Mouse (Mus musculus) hindbrain, embryonic 11.5 days (tissue): ENCODE measurements around the gene Mmrn1. TPM values are rescaled to one million over a fixed set of nuclear protein-coding genes. Genes with fewer than 3 reads are reported as not detected.

Source experiments
- ATAC-seq: fragments of 200-750 bp; cut with Nextera tagmentation; 2 replicates; pipeline ENCODE4 v1.8.0; 2017; ENCODE audit warnings: mild to moderate bottlenecking, moderate TSS enrichment, moderate library complexity; ENCODE audit not compliant: low FRiP score
- DNase-seq: peaks from one replicate; pipeline ENCODE4 v3.0.0-alpha.2; 2015; ENCODE audit warnings: low spot score
- H3K27ac ChIP-seq: fragments of 300-500 bp; sonication (generic); 2 replicates; pipeline ENCODE4 v1.5.1; 2014; ENCODE audit warnings: mild to moderate bottlenecking, low read depth, low read length
- H3K27me3 ChIP-seq: fragments of 300-500 bp; sonication (generic); 2 replicates; pipeline ENCODE4 v1.6.1; 2014; ENCODE audit warnings: mild to moderate bottlenecking, low read length, moderate library complexity, mixed read lengths; ENCODE audit not compliant: control insufficient read depth, insufficient read depth
- H3K36me3 ChIP-seq: fragments of 300-500 bp; sonication (generic); 2 replicates; pipeline ENCODE4 v1.6.1; 2014; ENCODE audit warnings: mild to moderate bottlenecking, low read length, moderate library complexity, mixed read lengths; ENCODE audit not compliant: control insufficient read depth, insufficient read depth
- H3K4me1 ChIP-seq: fragments of 300-500 bp; sonication (generic); replicated peaks from 2 replicates; pipeline ENCODE4 v1.6.1; 2014; ENCODE audit warnings: low read length, mixed read lengths; ENCODE audit not compliant: control insufficient read depth, insufficient read depth
- H3K4me2 ChIP-seq: fragments of 300-500 bp; sonication (generic); replicated peaks from 2 replicates; pipeline ENCODE4 v1.6.1; 2014; ENCODE audit warnings: mild to moderate bottlenecking, low read depth, low read length
- H3K4me3 ChIP-seq: fragments of 300-500 bp; sonication (generic); 2 replicates; pipeline ENCODE4 v1.5.1; 2014; ENCODE audit warnings: low read depth, low read length
- H3K9ac ChIP-seq: fragments of 300-500 bp; sonication (generic); 2 replicates; pipeline ENCODE4 v1.6.1; 2014; ENCODE audit warnings: low read depth, low read length
- H3K9me3 ChIP-seq: fragments of 300-500 bp; sonication (generic); 2 replicates; pipeline ENCODE4 v1.6.1; 2016; ENCODE audit warnings: low read length; ENCODE audit not compliant: control insufficient read depth
- WGBS: fragments of 180-500 bp; shearing (Covaris S2); extraction: QIAGEN DNeasy Blood & Tissue Kit; methylation state at CpG from one replicate; pipeline ENCODE4 v1.1.7; 2014; 5-methylcytosine and 5-hydroxymethylcytosine counted together
- polyA plus RNA-seq: library from polyadenylated mRNA; unstranded; fragments of >200 nt; fragmentation: Nextera tagmentation; extraction: Ambion mirVana; gene quantifications from 2 replicates; pipeline ENCODE4 v1.2.1, GENCODE M21; 2014

Mmrn1 gene
- polyA plus RNA-seq, 1 experiment from 2014 or later = 6.2 TPM

- DNase-seq (peak; percentile 10), ATAC-seq (no peak)
- no peaks in the 10 kb centered on the region for H3K27me3 ChIP-seq
- no peaks in the 10 kb centered on the region for H3K9me3 ChIP-seq
- H3K36me3 ChIP-seq = no peaks in the 10 kb centered on the region
- no peak overlapping the region for H3K4me2 ChIP-seq
- H3K27ac ChIP-seq = no peak overlapping the region
- H3K9ac ChIP-seq = no peak overlapping the region
- 69% methylated on average over 6 of the region's 6 CpGs for WGBS
- no peak overlapping the region for H3K4me3 ChIP-seq
- 0 out of 2 replicates have a peak, but pooled peaks cover 3% of the 10 kb centered on the region for H3K4me1 ChIP-seq
These were observed 70.8 kb downstream of the Mmrn1 start for GRCm38 (mm10) chr6:60995596-60995995.

- WGBS = 75% methylated on average over 1 of the region's 1 CpGs
- Histone ChIP-seq H3K4me2 (no peak overlapping the region), H3K9ac (no peak overlapping the region), H3K27me3 (no peaks in the 10 kb centered on the region), H3K9me3 (no peaks in the 10 kb centered on the region), H3K27ac (no peak overlapping the region), H3K4me1 (0 out of 2 replicates have a peak, but pooled peaks cover 3% of the 10 kb centered on the region), H3K36me3 (no peaks in the 10 kb centered on the region), H3K4me3 (no peak overlapping the region)
- no peak for DNase-seq
- ATAC-seq = no peak
These were observed 71.6 kb downstream of the Mmrn1 start for GRCm38 (mm10) chr6:60996328-60996727.

GRCm38 (mm10) chr6:61001003-61001790 is 76.4 kb downstream of the Mmrn1 start:
- 83% methylated on average over 6 of the region's 6 CpGs for WGBS
- Histone ChIP-seq H3K9ac (no peak overlapping the region), H3K27me3 (no peaks in the 10 kb centered on the region), H3K36me3 (no peaks in the 10 kb centered on the region), H3K4me1 (no peaks in the 10 kb centered on the region), H3K27ac (no peak overlapping the region), H3K4me2 (no peak overlapping the region), H3K4me3 (no peak overlapping the region), H3K9me3 (no peaks in the 10 kb centered on the region)
- ATAC-seq (no peak), DNase-seq (no peak)

- H3K9me3 ChIP-seq = no peaks in the 10 kb centered on the region
- H3K36me3 ChIP-seq = no peaks in the 10 kb centered on the region
- DNase-seq = peak; percentile 12
- no peaks in the 10 kb centered on the region for H3K4me1 ChIP-seq
- H3K27ac ChIP-seq = no peak overlapping the region
- no peaks in the 10 kb centered on the region for H3K27me3 ChIP-seq
- 46% methylated on average over 3 of the region's 3 CpGs for WGBS
- H3K4me3 ChIP-seq = no peak overlapping the region
- H3K4me2 ChIP-seq = no peak overlapping the region
- ATAC-seq = 0 out of 2 replicates have a peak, but pooled peaks have one; percentile 40
- H3K9ac ChIP-seq = no peak overlapping the region
These were observed 79.4 kb downstream of the Mmrn1 start for GRCm38 (mm10) chr6:61003916-61004765.

- Histone ChIP-seq H3K9ac (no peak overlapping the region), H3K4me1 (no peaks in the 10 kb centered on the region), H3K4me2 (no peak overlapping the region), H3K4me3 (no peak overlapping the region), H3K9me3 (no peaks in the 10 kb centered on the region), H3K36me3 (no peaks in the 10 kb centered on the region), H3K27me3 (no peaks in the 10 kb centered on the region), H3K27ac (no peak overlapping the region)
- WGBS = 68% methylated on average over 5 of the region's 5 CpGs
- ATAC-seq (no peak), DNase-seq (no peak)
These were observed 89.0 kb downstream of the Mmrn1 start for GRCm38 (mm10) chr6:61013780-61014179.

- DNase-seq (no peak), ATAC-seq (no peak)
- H3K9me3 ChIP-seq = no peaks in the 10 kb centered on the region
- H3K36me3 ChIP-seq = no peaks in the 10 kb centered on the region
- WGBS = 84% methylated on average over 1 of the region's 1 CpGs
- H3K27me3 ChIP-seq = no peaks in the 10 kb centered on the region
- H3K4me3 ChIP-seq = no peak overlapping the region
- H3K4me2 ChIP-seq = no peak overlapping the region
- no peaks in the 10 kb centered on the region for H3K4me1 ChIP-seq
- H3K9ac ChIP-seq = no peak overlapping the region
- H3K27ac ChIP-seq = no peak overlapping the region
These were observed 94.9 kb downstream of the Mmrn1 start for GRCm38 (mm10) chr6:61019689-61020088.

- Histone ChIP-seq H3K4me2 (no peak overlapping the region), H3K36me3 (no peaks in the 10 kb centered on the region), H3K4me1 (no peaks in the 10 kb centered on the region), H3K27ac (no peak overlapping the region), H3K27me3 (no peaks in the 10 kb centered on the region), H3K4me3 (no peak overlapping the region), H3K9me3 (no peaks in the 10 kb centered on the region), H3K9ac (no peak overlapping the region)
- WGBS = 79% methylated on average over 1 of the region's 1 CpGs
- ATAC-seq (no peak), DNase-seq (no peak)
These were observed 96.2 kb downstream of the Mmrn1 start for GRCm38 (mm10) chr6:61020995-61021394.

- no peak overlapping the region for H3K4me3 ChIP-seq
- no peak overlapping the region for H3K9ac ChIP-seq
- H3K4me2 ChIP-seq = no peak overlapping the region
- H3K27me3 ChIP-seq = no peaks in the 10 kb centered on the region
- no peaks in the 10 kb centered on the region for H3K9me3 ChIP-seq
- no peaks in the 10 kb centered on the region for H3K36me3 ChIP-seq
- DNase-seq (no peak), ATAC-seq (no peak)
- WGBS = 82% methylated on average over 1 of the region's 1 CpGs
- H3K27ac ChIP-seq = no peak overlapping the region
- no peaks in the 10 kb centered on the region for H3K4me1 ChIP-seq
These were observed 108.5 kb downstream of the Mmrn1 start for GRCm38 (mm10) chr6:61033251-61033650.
